Mouse (Mus musculus) small intestine, adult 2 months (tissue): ENCODE data around the gene Lypd4. TPM values are rescaled to one million over a fixed set of nuclear protein-coding genes. Genes with fewer than 3 reads are reported as not detected.
A peak's percentile ranks its signal among the peaks of the same experiment; 100 is the strongest.

Source experiments
- H3K27ac ChIP-seq: fragments of 200-500 bp; 2 replicates; pipeline ENCODE4 v1.5.1; 2012; ENCODE audit warnings: low read depth, low read length, control low read depth, inconsistent platforms; ENCODE audit not compliant: insufficient read depth
- H3K27me3 ChIP-seq: fragments of 200-500 bp; 2 replicates; pipeline ENCODE4 v1.6.1; 2012; ENCODE audit warnings: mild to moderate bottlenecking, moderate library complexity, low read length, inconsistent platforms; ENCODE audit not compliant: control insufficient read depth, insufficient read depth
- H3K36me3 ChIP-seq: fragments of 200-500 bp; 2 replicates; pipeline ENCODE4 v1.6.1; 2012; ENCODE audit warnings: mild to moderate bottlenecking, low read length, control low read depth, inconsistent platforms; ENCODE audit not compliant: control insufficient read depth, insufficient read depth
- H3K4me1 ChIP-seq: fragments of 200-500 bp; 2 replicates; pipeline ENCODE4 v1.6.1; 2012; ENCODE audit warnings: low read length, inconsistent platforms, mixed read lengths; ENCODE audit not compliant: control insufficient read depth, insufficient read depth, insufficient read length
- H3K4me3 ChIP-seq: fragments of 200-500 bp; 2 replicates; pipeline ENCODE4 v1.5.1; 2012; ENCODE audit warnings: low read depth, mild to moderate bottlenecking, control low read depth, inconsistent platforms, low read length, moderate library complexity
- CTCF ChIP-seq: fragments of 200-500 bp; IDR thresholded peaks from 2 replicates; pipeline ENCODE4 v1.5.1; 2012; ENCODE audit warnings: low read depth, mild to moderate bottlenecking, control low read depth, inconsistent platforms, low read length, moderate library complexity, mixed read lengths; ENCODE audit not compliant: insufficient replicate concordance, insufficient read length; ENCODE audit errors: extremely low read depth
- POLR2A ChIP-seq: fragments of 200-500 bp; IDR thresholded peaks from 2 replicates; pipeline ENCODE4 v1.6.1; 2012; ENCODE audit warnings: low read depth, mild to moderate bottlenecking, control low read depth, inconsistent platforms, low read length, moderate library complexity
- WGBS: fragments of 180-500 bp; shearing (Covaris S2); methylation state at CpG from one replicate; pipeline ENCODE4 v1.1.7; 2018; 5-methylcytosine and 5-hydroxymethylcytosine counted together
- polyA plus RNA-seq: library from polyadenylated mRNA; depleted of rRNA; stranded (reverse); fragments of >200 nt; gene quantifications from 2 replicates; pipeline ENCODE4 v1.2.3, GENCODE M21; 2012

Gene Lypd4
- polyA plus RNA-seq, 1 experiment: not detected

DNA sequence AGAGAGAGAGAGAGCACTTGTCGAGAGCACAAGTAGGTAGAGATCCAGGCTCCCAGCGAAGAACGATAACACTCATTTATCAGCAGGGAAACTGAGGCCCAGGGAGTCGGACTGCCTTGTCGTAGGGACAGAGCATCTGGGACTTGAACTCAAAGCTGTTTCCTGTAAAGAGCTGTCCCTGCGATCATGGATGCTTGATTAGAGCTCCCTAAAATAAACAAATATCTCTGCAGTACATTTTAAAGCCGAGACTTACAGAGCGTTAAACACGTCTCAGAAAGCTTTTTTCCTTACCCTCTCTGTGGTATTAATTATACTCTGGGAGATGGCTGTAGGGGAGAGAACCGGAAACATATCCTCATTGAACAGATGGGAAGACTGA lies 33.7 kb upstream of the Lypd4 start:
- Histone ChIP-seq H3K27me3 (no peaks in the 10 kb centered on the region), H3K4me1 (peaks cover 6% of the 10 kb centered on the region), H3K36me3 (peaks cover 8% of the 10 kb centered on the region), H3K27ac (peak overlapping the region; percentile 60), H3K4me3 (peak overlapping the region; percentile 82)
- WGBS: 2% methylated on average over 10 of the region's 10 CpGs
- TF ChIP-seq POLR2A (no peak), CTCF (no peak)

DNA sequence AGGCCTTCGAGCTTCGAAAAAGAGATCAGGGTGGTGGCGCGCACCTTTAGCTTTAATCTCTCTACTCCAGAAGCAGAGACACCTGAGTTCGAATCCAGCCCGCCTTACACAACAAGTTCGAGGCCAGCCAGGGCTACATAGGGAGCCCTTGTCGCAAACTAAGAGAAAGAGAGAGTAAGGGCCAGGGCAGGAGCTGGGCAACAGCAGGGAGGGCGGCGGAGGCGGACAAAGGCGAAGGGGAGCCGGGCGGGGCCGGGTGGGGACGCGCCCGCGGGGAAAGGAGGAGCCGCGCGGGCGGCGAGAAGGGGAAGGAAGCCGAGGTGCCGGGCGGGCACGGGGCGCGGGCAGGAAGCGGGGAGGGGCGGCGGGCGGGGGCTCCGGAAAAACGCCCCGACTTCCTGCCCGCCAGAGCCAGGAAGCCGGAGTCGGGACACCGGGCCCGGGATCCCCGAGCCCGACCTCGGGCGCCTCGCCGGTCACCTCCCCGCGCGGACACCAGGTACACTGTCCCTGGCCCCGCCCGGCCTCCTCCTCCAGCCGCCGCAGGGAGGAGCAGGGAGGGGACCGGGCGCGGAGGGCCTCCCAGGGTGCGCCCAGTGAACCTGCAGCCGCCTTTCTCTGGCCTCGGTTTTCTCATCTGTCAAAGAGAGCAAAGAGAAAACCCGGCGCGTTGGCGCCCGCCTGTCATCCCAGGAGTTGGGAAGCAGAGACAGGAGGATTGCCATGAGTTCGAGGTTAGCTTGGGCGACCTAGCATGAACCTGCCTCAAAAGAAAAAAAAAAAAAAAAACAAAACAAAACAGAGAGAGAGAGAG lies 33.1 kb upstream of the Lypd4 start, which contains the start of gene Arhgef1:
Gene Arhgef1, plus strand, starts transcription at position 283 of the 814 bp plus-strand sequence.
- H3K36me3 ChIP-seq: peaks cover 2% of the 10 kb centered on the region; the same call in 1 of the 2 replicates
- no peaks in the 10 kb centered on the region for H3K27me3 ChIP-seq
- peak within 1 kb of the TSS; percentile 82 for H3K4me3 ChIP-seq
- H3K27ac ChIP-seq: peak within 1 kb of the TSS; percentile 72
- H3K4me1 ChIP-seq: peaks cover 6% of the 10 kb centered on the region
- TF ChIP-seq CTCF (no peak), POLR2A (peak; percentile 65)
- 3% methylated on average over 68 of the region's 68 CpGs for WGBS

DNA sequence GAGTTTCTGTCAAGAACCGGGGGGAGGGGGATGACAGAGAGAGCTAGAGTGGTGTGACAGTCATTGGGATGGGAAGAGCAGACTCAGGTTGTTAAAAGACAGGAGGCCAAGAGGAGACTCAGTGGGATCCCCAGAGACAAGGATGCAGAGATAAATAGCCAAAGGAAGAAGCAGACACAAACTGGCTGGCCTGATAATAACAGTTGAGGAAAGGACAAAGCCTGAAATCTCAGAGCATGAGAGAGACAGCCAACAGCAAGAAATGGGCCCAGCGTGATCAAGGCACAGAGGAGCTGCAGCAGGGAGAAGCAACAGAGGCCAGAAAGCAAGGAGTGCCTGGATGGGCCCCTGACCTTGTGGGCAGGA lies 32.5 kb upstream of the Lypd4 start:
- TF ChIP-seq CTCF (no peak), POLR2A (no peak)
- H3K27me3 ChIP-seq: no peaks in the 10 kb centered on the region
- H3K4me1 ChIP-seq: peaks cover 6% of the 10 kb centered on the region
- no peaks in the 10 kb centered on the region for H3K36me3 ChIP-seq
- 51% methylated on average over 2 of the region's 2 CpGs for WGBS
- peak overlapping the region; percentile 72 for H3K27ac ChIP-seq
- peak overlapping the region; percentile 82 for H3K4me3 ChIP-seq

DNA sequence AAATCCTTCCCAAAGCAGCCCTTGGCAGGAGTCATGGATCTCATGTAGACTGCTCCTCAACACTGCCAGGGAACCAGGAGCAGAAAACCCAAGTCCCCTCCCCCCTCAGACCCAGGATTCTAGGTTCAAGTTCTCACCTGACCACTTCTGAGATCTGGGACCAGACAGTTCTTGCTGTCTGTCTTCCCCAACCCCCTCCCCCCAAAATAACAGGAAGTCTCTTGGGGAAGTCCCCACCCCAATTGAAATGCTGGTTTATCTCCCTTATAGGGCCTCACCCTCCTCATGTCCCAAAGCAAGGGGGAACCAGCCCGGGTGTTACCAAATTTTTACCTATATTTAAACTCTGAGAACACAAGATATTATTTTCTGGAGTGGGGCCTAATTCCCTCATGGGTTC lies 32.1 kb upstream of the Lypd4 start:
- 28% methylated on average over 1 of the region's 1 CpGs for WGBS
- TF ChIP-seq POLR2A (no peak), CTCF (no peak)
- H3K4me1 ChIP-seq: peaks cover 6% of the 10 kb centered on the region
- 0 out of 2 replicates have a peak overlapping the region, but pooled peaks have one; percentile 72 for H3K27ac ChIP-seq
- no peaks in the 10 kb centered on the region for H3K36me3 ChIP-seq
- H3K4me3 ChIP-seq: no peak overlapping the region
- H3K27me3 ChIP-seq: no peaks in the 10 kb centered on the region

DNA sequence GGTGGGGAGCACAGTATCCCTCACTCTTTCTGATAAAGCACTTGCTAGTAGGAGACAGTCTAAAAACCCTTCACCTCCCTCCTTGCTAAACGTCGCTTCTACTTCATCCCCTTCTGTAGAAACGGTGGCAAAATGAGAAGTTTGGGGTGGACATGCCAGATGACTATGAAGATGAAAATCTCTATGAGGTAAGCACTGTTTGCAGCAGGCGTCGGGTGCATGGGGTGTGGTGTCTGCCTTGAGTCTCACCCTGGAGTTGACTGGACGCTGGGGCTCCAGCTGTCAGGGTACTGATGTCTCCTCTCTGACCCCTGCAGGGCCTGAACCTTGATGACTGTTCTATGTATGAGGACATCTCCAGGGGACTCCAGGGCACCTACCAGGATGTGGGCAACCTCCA lies 31.4 kb upstream of the Lypd4 start:
- no peak overlapping the region for H3K27ac ChIP-seq
- H3K4me1 ChIP-seq: peaks cover 3% of the 10 kb centered on the region; the same call in 1 of the 2 replicates
- TF ChIP-seq POLR2A: no peak
- TF ChIP-seq CTCF: no peak
- no peak overlapping the region for H3K4me3 ChIP-seq
- H3K36me3 ChIP-seq: no peaks in the 10 kb centered on the region
- H3K27me3 ChIP-seq: no peaks in the 10 kb centered on the region
- 48% methylated on average over 6 of the region's 6 CpGs for WGBS

DNA sequence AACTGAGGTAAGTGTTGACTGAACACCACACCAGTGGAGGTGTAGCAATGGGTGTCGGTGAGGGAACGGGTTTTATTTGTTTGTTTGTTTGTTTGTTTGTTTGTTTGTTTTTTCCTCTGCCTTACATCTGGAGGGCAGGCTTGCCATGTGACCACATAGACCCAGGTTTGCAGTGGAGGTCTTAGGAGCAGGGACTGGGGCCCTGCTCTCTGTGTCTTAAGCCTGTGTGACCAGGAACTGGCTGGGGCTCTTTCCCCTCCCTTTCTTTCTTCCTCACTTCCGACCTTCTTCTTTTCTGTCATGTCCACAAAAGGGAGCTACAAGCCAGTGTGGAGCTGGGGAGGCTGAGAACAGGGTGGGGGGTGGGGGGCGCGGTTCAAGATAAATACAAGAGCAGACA lies 28.2 kb upstream of the Lypd4 start:
- Histone ChIP-seq H3K4me1 (peaks cover 3% of the 10 kb centered on the region; the same call in 1 of the 2 replicates), H3K4me3 (peak overlapping the region; percentile 5; the same call in 1 of the 2 replicates), H3K27ac (no peak overlapping the region; the same call in 1 of the 2 replicates), H3K36me3 (no peaks in the 10 kb centered on the region), H3K27me3 (no peaks in the 10 kb centered on the region)
- no peak for TF ChIP-seq CTCF
- TF ChIP-seq POLR2A: no peak
- WGBS: 61% methylated on average over 5 of the region's 5 CpGs

DNA sequence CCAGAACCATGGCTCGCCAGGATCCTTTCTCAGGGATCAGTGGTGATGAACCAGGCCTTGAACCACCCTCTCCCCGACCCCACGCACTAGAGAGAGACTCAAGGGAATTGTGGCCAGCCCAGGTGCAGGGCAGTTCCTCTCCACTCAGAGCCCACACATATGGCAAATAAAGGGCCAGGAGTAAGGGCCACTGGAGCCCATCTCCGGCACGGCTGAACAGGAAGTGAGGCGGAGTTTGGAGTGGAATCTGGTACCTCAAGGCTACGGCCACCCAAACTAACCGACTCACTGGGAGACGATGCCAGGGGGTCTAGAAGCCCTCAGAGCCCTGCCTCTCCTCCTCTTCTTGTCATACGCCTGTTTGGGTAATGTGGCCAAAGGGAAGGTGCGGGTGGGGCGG lies 27.5 kb upstream of the Lypd4 start, which contains the start of gene Cd79a:
Gene Cd79a, plus strand, starts transcription at position 158 of the 400 bp plus-strand sequence.
- Histone ChIP-seq H3K27ac (no peak within 1 kb of the TSS; the same call in 1 of the 2 replicates), H3K4me1 (no peaks in the 10 kb centered on the region; the same call in 1 of the 2 replicates), H3K27me3 (no peaks in the 10 kb centered on the region), H3K4me3 (peak within 1 kb of the TSS; percentile 45; the same call in 1 of the 2 replicates), H3K36me3 (no peaks in the 10 kb centered on the region)
- no peak for TF ChIP-seq CTCF
- no peak for TF ChIP-seq POLR2A
- 71% methylated on average over 12 of the region's 12 CpGs for WGBS
